Mouse (Mus musculus): ENCODE results near the gene Prss53.
A peak's percentile ranks its signal among the peaks of the same experiment; 100 is the strongest.
"Not testable (repeated sequence)": the region's sequence is repeated elsewhere in the genome, so short reads cannot be mapped to it uniquely, and the experiment has no call there.

The Prss53 gene

GRCm38 (mm10) chr7:127912190-127912871 lies 21.6 kb upstream of the Prss53 start, which contains the start of gene Kat8:
Gene Kat8 (plus strand): TSS chr7:127912516.
- DNase-seq (ENCODE audit: low spot score) = peak; percentile 78

- DNase-seq (ENCODE audit: low spot score) = no peak
Measured at GRCm38 (mm10) chr7:127908656-127909055, 17.9 kb upstream of the Prss53 start.

GRCm38 (mm10) chr7:127907939-127908338 lies 17.2 kb upstream of the Prss53 start:
- no peak for DNase-seq (ENCODE audit: low spot score)

GRCm38 (mm10) chr7:127903971-127904796 lies 13.4 kb upstream of the Prss53 start, which contains the start of gene Bckdk:
Gene Bckdk (plus strand): TSS chr7:127904082.
- peak; percentile 73 for DNase-seq (ENCODE audit: low spot score)

GRCm38 (mm10) chr7:127901772-127902171 lies 11.0 kb upstream of the Prss53 start:
- no peak for DNase-seq (ENCODE audit: low spot score)

GRCm38 (mm10) chr7:127899997-127900396 lies 9.2 kb upstream of the Prss53 start:
- DNase-seq (ENCODE audit: low spot score) = no peak

- no peak for DNase-seq (ENCODE audit: low spot score)
Measured at GRCm38 (mm10) chr7:127898179-127898956, 7.6 kb upstream of the Prss53 start.

- DNase-seq (ENCODE audit: low spot score) = no peak
Measured at GRCm38 (mm10) chr7:127897542-127897941, 6.8 kb upstream of the Prss53 start.

- peak; percentile 57 for DNase-seq (ENCODE audit: low spot score)
Measured at GRCm38 (mm10) chr7:127896384-127896783, 5.6 kb upstream of the Prss53 start.

GRCm38 (mm10) chr7:127895891-127896290 lies 5.1 kb upstream of the Prss53 start:
- not testable (repeated sequence) for DNase-seq (ENCODE audit: low spot score)

- DNase-seq (ENCODE audit: low spot score) = peak; percentile 90
Measured at GRCm38 (mm10) chr7:127895442-127895841, 4.7 kb upstream of the Prss53 start, which contains the start of the genes Gm21974 and Vkorc1. Gene Gm21974 (minus strand): TSS chr7:127895454. Gene Vkorc1 (minus strand): TSS chr7:127895617.

- DNase-seq (ENCODE audit: low spot score) = no peak
Measured at GRCm38 (mm10) chr7:127894480-127894879, 3.7 kb upstream of the Prss53 start.

GRCm38 (mm10) chr7:127888821-127889220 lies 1.9 kb downstream of the Prss53 start:
- no peak for DNase-seq (ENCODE audit: low spot score)

- DNase-seq (ENCODE audit: low spot score) = no peak
Measured at GRCm38 (mm10) chr7:127887781-127888180, 3.0 kb downstream of the Prss53 start.

GRCm38 (mm10) chr7:127887191-127887590 lies 3.6 kb downstream of the Prss53 start:
- no peak for DNase-seq (ENCODE audit: low spot score)

GRCm38 (mm10) chr7:127886551-127886950 lies 4.2 kb downstream of the Prss53 start:
- DNase-seq (ENCODE audit: low spot score) = no peak

GRCm38 (mm10) chr7:127885951-127886350 lies 4.8 kb downstream of the Prss53 start:
- DNase-seq (ENCODE audit: low spot score) = peak; percentile 51

- no peak for DNase-seq (ENCODE audit: low spot score)
Measured at GRCm38 (mm10) chr7:127880431-127880830, 10.3 kb downstream of the Prss53 start.

- no peak for DNase-seq (ENCODE audit: low spot score)
Measured at GRCm38 (mm10) chr7:127879301-127879700, 11.5 kb downstream of the Prss53 start.

GRCm38 (mm10) chr7:127876467-127877348 lies 14.1 kb downstream of the Prss53 start, which contains the start of gene Zfp668:
Gene Zfp668 (minus strand): TSS chr7:127876828.
- DNase-seq (ENCODE audit: low spot score) = peak; percentile 88

- DNase-seq (ENCODE audit: low spot score) = peak; percentile 64
Measured at GRCm38 (mm10) chr7:127876041-127876466, 14.7 kb downstream of the Prss53 start, which contains the start of gene Zfp646. Gene Zfp646 (plus strand): TSS chr7:127876221.
